Mouse (Mus musculus) embryonic facial prominence, embryonic 15.5 days (tissue): ENCODE results near the gene Gjb4. TPM values are rescaled to one million over a fixed set of nuclear protein-coding genes. Genes with fewer than 3 reads are reported as not detected.
A peak's percentile ranks its signal among the peaks of the same experiment; 100 is the strongest.

Source experiments
- ATAC-seq: fragments of 200-750 bp; cut with Nextera tagmentation; 2 replicates; pipeline ENCODE4 v1.8.0; 2017; ENCODE audit warnings: low read depth, moderate TSS enrichment; ENCODE audit not compliant: insufficient number of reproducible peaks, low FRiP score, low TSS enrichment
- H3K27ac ChIP-seq: fragments of 300-500 bp; sonication (generic); replicated peaks from 2 replicates; pipeline ENCODE4 v1.5.1; 2015; ENCODE audit warnings: mild to moderate bottlenecking, inconsistent platforms
- H3K27me3 ChIP-seq: fragments of 300-500 bp; sonication (generic); 2 replicates; pipeline ENCODE4 v1.6.1; 2015; ENCODE audit warnings: inconsistent platforms
- H3K36me3 ChIP-seq: fragments of 300-500 bp; sonication (generic); 2 replicates; pipeline ENCODE4 v1.6.1; 2015; ENCODE audit warnings: mild to moderate bottlenecking, inconsistent platforms
- H3K4me1 ChIP-seq: fragments of 300-500 bp; sonication (generic); 2 replicates; pipeline ENCODE4 v1.6.1; 2015; ENCODE audit warnings: inconsistent platforms
- H3K4me2 ChIP-seq: fragments of 300-500 bp; sonication (generic); replicated peaks from 2 replicates; pipeline ENCODE4 v1.6.1; 2015; ENCODE audit warnings: mild to moderate bottlenecking, inconsistent platforms
- H3K4me3 ChIP-seq: fragments of 300-500 bp; sonication (generic); replicated peaks from 2 replicates; pipeline ENCODE4 v1.5.1; 2015; ENCODE audit warnings: mild to moderate bottlenecking, inconsistent platforms
- H3K9ac ChIP-seq: fragments of 300-500 bp; sonication (generic); 2 replicates; pipeline ENCODE4 v1.6.1; 2015; ENCODE audit warnings: inconsistent platforms
- H3K9me3 ChIP-seq: fragments of 300-500 bp; sonication (generic); replicated peaks from 2 replicates; pipeline ENCODE4 v1.6.1; 2016; ENCODE audit warnings: inconsistent platforms
- WGBS: fragments of 180-500 bp; shearing (Covaris S2); methylation state at CpG from one replicate; pipeline ENCODE4 v1.1.7; 2015; 5-methylcytosine and 5-hydroxymethylcytosine counted together
- polyA plus RNA-seq: library from polyadenylated mRNA; unstranded; fragments of >200 nt; fragmentation: Nextera tagmentation; extraction: Ambion mirVana; gene quantifications from 2 replicates; pipeline ENCODE4 v1.2.1, GENCODE M21; 2015

Gene Gjb4
- polyA plus RNA-seq, 1 experiment from 2014 or later: 4.4 TPM

GRCm38 (mm10) chr4:127349560-127350300 lies 4.2 kb downstream of the Gjb4 start:
- H3K27ac ChIP-seq: no peak overlapping the region
- no peaks in the 10 kb centered on the region for H3K27me3 ChIP-seq
- H3K4me1 ChIP-seq: peaks cover 4% of the 10 kb centered on the region; the same call in 1 of the 2 replicates
- no peaks in the 10 kb centered on the region for H3K36me3 ChIP-seq
- H3K9me3 ChIP-seq: no peaks in the 10 kb centered on the region
- 49% methylated on average over 4 of the region's 4 CpGs for WGBS
- no peak overlapping the region for H3K4me2 ChIP-seq
- H3K4me3 ChIP-seq: no peak overlapping the region
- no peak for ATAC-seq
- H3K9ac ChIP-seq: no peak overlapping the region

GRCm38 (mm10) chr4:127345000-127345399 lies 8.9 kb downstream of the Gjb4 start:
- Histone ChIP-seq H3K27ac (no peak overlapping the region), H3K4me2 (no peak overlapping the region), H3K36me3 (no peaks in the 10 kb centered on the region), H3K9me3 (no peaks in the 10 kb centered on the region), H3K27me3 (no peaks in the 10 kb centered on the region), H3K4me3 (no peak overlapping the region), H3K4me1 (no peaks in the 10 kb centered on the region), H3K9ac (no peak overlapping the region)
- ATAC-seq: no peak
- WGBS: 84% methylated on average over 5 of the region's 5 CpGs

DNA sequence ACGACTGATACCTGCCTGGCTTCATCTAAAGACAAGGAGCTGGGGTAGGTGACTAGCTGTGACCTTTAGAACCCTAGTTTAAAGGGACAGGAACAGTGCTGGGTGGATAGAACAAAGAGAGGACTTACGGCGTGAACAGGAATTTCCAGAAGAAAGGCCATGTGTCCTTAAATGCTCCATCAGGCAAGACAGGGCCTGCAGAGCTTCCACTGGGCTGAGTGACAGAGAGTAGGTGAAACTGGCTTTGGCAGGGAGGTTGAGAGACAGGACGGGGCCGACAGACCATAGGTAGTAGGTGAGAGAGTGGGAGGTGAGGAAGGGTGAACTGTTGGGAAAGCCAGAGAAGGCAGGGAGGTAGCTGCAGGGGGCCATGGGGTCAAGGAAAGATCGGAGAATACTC lies 12.5 kb downstream of the Gjb4 start:
- no peak for ATAC-seq
- no peak overlapping the region for H3K4me2 ChIP-seq
- H3K9ac ChIP-seq: no peak overlapping the region
- H3K27me3 ChIP-seq: no peaks in the 10 kb centered on the region
- no peaks in the 10 kb centered on the region for H3K4me1 ChIP-seq
- no peak overlapping the region for H3K4me3 ChIP-seq
- no peak overlapping the region for H3K27ac ChIP-seq
- 50% methylated on average over 6 of the region's 6 CpGs for WGBS
- H3K9me3 ChIP-seq: no peaks in the 10 kb centered on the region
- H3K36me3 ChIP-seq: no peaks in the 10 kb centered on the region

GRCm38 (mm10) chr4:127337668-127338067 lies 16.2 kb downstream of the Gjb4 start:
- H3K9me3 ChIP-seq: no peaks in the 10 kb centered on the region
- 80% methylated on average over 5 of the region's 5 CpGs for WGBS
- no peak overlapping the region for H3K27ac ChIP-seq

DNA sequence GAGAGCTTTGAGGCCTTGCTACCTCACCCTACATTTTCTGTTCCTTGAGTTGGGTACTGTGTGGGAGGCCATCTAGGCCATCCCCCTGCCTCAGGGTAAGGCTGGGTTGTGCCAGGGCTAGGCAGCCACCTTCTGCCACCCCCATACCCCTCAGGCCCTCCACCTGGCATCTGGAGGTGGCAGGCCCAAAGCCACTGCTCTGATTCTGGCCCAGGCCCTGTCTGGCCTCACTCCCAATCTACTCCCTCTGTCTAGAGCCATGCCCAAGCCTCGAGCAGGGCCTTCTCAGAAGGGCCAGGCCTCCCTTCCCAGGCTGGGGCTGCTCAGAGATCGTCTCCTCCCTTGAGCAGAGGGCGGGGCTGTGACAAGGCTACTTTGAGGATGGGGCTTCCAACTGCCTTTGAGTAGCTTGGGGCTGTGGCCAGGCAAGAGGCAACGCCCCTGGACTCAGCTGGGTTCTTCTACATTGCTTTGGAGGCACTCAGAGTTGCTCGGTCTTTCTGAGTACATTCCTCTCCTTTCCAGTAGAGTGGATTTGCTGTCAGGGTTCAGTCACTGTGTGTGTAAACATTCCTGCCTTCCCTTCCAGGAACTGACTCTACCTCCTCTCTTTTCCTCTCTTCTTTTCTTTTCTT lies 18.9 kb downstream of the Gjb4 start:
- H3K27ac ChIP-seq: no peak overlapping the region

More at GRCm38 (mm10) chr4:127337668-127338067, 16.2 kb downstream of the Gjb4 start:
- Histone ChIP-seq H3K9ac (no peak overlapping the region), H3K4me2 (no peak overlapping the region), H3K4me3 (no peak overlapping the region), H3K4me1 (0 out of 2 replicates have a peak, but pooled peaks cover 2% of the 10 kb centered on the region), H3K36me3 (no peaks in the 10 kb centered on the region), H3K27me3 (no peaks in the 10 kb centered on the region)
- no peak for ATAC-seq

GRCm38 (mm10) chr4:127331171-127331570 lies 22.7 kb downstream of the Gjb4 start:
- no peaks in the 10 kb centered on the region for H3K36me3 ChIP-seq
- H3K9me3 ChIP-seq: no peaks in the 10 kb centered on the region
- H3K4me1 ChIP-seq: peaks cover 26% of the 10 kb centered on the region
- no peak overlapping the region for H3K27ac ChIP-seq
- H3K27me3 ChIP-seq: peaks cover 47% of the 10 kb centered on the region
- WGBS: 11% methylated on average over 13 of the region's 13 CpGs
- H3K4me2 ChIP-seq: peak overlapping the region; percentile 52
- no peak for ATAC-seq
- no peak overlapping the region for H3K4me3 ChIP-seq
- no peak overlapping the region for H3K9ac ChIP-seq

More for the DNA sequence above, 18.9 kb downstream of the Gjb4 start:
- Histone ChIP-seq H3K9me3 (no peaks in the 10 kb centered on the region), H3K4me2 (no peak overlapping the region), H3K4me3 (no peak overlapping the region), H3K27me3 (peaks cover 24% of the 10 kb centered on the region), H3K4me1 (peaks cover 15% of the 10 kb centered on the region), H3K36me3 (no peaks in the 10 kb centered on the region), H3K9ac (no peak overlapping the region)
- ATAC-seq: no peak
- WGBS: 16% methylated on average over 5 of the region's 5 CpGs

- peak within 1 kb of the TSS; percentile 82 for H3K27ac ChIP-seq
These were observed 23.4 kb downstream of the Gjb4 start, which contains the start of gene Gjb3 for GRCm38 (mm10) chr4:127330181-127331100. Gene Gjb3, minus strand, starts transcription at chr4:127330844.

GRCm38 (mm10) chr4:127329751-127330150 lies 24.1 kb downstream of the Gjb4 start:
- no peak for ATAC-seq
- Histone ChIP-seq H3K4me2 (peak overlapping the region; percentile 52), H3K27me3 (peaks cover 53% of the 10 kb centered on the region), H3K27ac (peak overlapping the region; percentile 82), H3K9me3 (no peaks in the 10 kb centered on the region), H3K36me3 (no peaks in the 10 kb centered on the region), H3K9ac (no peak overlapping the region), H3K4me3 (peak overlapping the region; percentile 36), H3K4me1 (peaks cover 24% of the 10 kb centered on the region)
- WGBS: under 1% methylated on average over 13 of the region's 13 CpGs

More at GRCm38 (mm10) chr4:127330181-127331100, 23.4 kb downstream of the Gjb4 start, which contains the start of gene Gjb3:
- no peaks in the 10 kb centered on the region for H3K9me3 ChIP-seq
- H3K4me3 ChIP-seq: peak within 1 kb of the TSS; percentile 36
- no peaks in the 10 kb centered on the region for H3K36me3 ChIP-seq
- no peak within 1 kb of the TSS for H3K9ac ChIP-seq
- H3K27me3 ChIP-seq: peaks cover 53% of the 10 kb centered on the region
- H3K4me1 ChIP-seq: peaks cover 26% of the 10 kb centered on the region
- peak within 1 kb of the TSS; percentile 52 for H3K4me2 ChIP-seq
- no peak for ATAC-seq
- WGBS: under 1% methylated on average over 47 of the region's 49 CpGs

GRCm38 (mm10) chr4:127329046-127329445 lies 24.8 kb downstream of the Gjb4 start:
- no peaks in the 10 kb centered on the region for H3K36me3 ChIP-seq
- ATAC-seq: no peak
- peaks cover 24% of the 10 kb centered on the region for H3K4me1 ChIP-seq
- 2% methylated on average over 3 of the region's 3 CpGs for WGBS
- peak overlapping the region; percentile 52; the same call in 1 of the 2 replicates for H3K4me2 ChIP-seq
- peak overlapping the region; percentile 36; the same call in 1 of the 2 replicates for H3K4me3 ChIP-seq
- no peaks in the 10 kb centered on the region for H3K9me3 ChIP-seq
- H3K27me3 ChIP-seq: peaks cover 53% of the 10 kb centered on the region
- peak overlapping the region; percentile 82 for H3K27ac ChIP-seq
- H3K9ac ChIP-seq: no peak overlapping the region

DNA sequence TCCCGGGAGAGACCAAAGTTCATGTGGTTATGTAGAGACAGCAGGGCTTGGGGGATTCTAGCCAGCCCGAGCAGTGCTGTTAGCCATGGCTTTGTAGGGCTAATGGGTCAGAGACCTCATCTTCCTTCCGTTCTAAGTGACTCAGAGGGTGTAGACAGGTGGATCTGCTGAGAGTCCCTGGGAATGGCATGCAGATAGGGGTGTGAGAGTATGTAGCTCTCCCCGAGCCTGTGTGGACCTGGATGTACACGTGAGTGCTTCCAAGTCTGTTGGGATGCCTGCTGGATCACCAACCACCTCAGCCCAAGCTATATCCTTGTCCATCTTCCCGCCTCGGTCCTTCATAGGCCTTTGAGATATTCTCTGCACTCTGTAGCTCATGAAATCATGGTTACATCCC lies 25.5 kb downstream of the Gjb4 start:
- Histone ChIP-seq H3K36me3 (no peaks in the 10 kb centered on the region), H3K4me3 (no peak overlapping the region), H3K27ac (no peak overlapping the region), H3K9ac (no peak overlapping the region), H3K9me3 (no peaks in the 10 kb centered on the region), H3K4me1 (peaks cover 24% of the 10 kb centered on the region), H3K27me3 (peaks cover 53% of the 10 kb centered on the region), H3K4me2 (no peak overlapping the region)
- WGBS: 60% methylated on average over 7 of the region's 7 CpGs
- ATAC-seq: no peak

- WGBS: 49% methylated on average over 6 of the region's 6 CpGs
- Histone ChIP-seq H3K4me3 (no peak overlapping the region), H3K4me1 (peaks cover 24% of the 10 kb centered on the region), H3K9me3 (no peaks in the 10 kb centered on the region), H3K36me3 (no peaks in the 10 kb centered on the region), H3K9ac (no peak overlapping the region), H3K27ac (no peak overlapping the region), H3K27me3 (peaks cover 53% of the 10 kb centered on the region), H3K4me2 (no peak overlapping the region)
- no peak for ATAC-seq
These were observed 26.1 kb downstream of the Gjb4 start for GRCm38 (mm10) chr4:127327749-127328148.
